Mouse (Mus musculus) liver, adult 2 months (tissue): ENCODE measurements around the gene Aip. TPM values are rescaled to one million over a fixed set of nuclear protein-coding genes. Genes with fewer than 3 reads are reported as not detected.

Experiments
- DNase-seq: peaks from one replicate; pipeline ENCODE4 v3.0.0-alpha.2; 2011; ENCODE audit warnings: low read depth, low spot score; ENCODE audit errors: extremely low read depth
- H3K27ac ChIP-seq: fragments of 200-500 bp; replicated peaks from 2 replicates; pipeline ENCODE4 v1.5.1; 2012; ENCODE audit warnings: low read depth, mild to moderate bottlenecking, control low read depth, inconsistent platforms, low read length; ENCODE audit not compliant: insufficient read depth
- H3K27me3 ChIP-seq: fragments of 200-500 bp; 2 replicates; pipeline ENCODE4 v1.6.1; 2012; ENCODE audit warnings: mild to moderate bottlenecking, moderate library complexity, low read length, inconsistent platforms; ENCODE audit not compliant: control insufficient read depth, insufficient read depth
- H3K36me3 ChIP-seq: fragments of 200-500 bp; 2 replicates; pipeline ENCODE4 v1.6.1; 2012; ENCODE audit warnings: low read length, inconsistent platforms; ENCODE audit not compliant: control insufficient read depth, insufficient read depth
- H3K4me1 ChIP-seq: fragments of 200-500 bp; 2 replicates; pipeline ENCODE4 v1.6.1; 2011; ENCODE audit warnings: low read length; ENCODE audit not compliant: control insufficient read depth, insufficient read depth
- H3K4me3 ChIP-seq: fragments of 200-500 bp; 2 replicates; pipeline ENCODE4 v1.5.1; 2011; ENCODE audit warnings: low read depth, mild to moderate bottlenecking, control low read depth, low read length, moderate library complexity; ENCODE audit not compliant: insufficient read depth
- H3K79me2 ChIP-seq: fragments of 200-500 bp; 2 replicates; pipeline ENCODE4 v1.6.1; 2012; ENCODE audit warnings: inconsistent platforms, mild to moderate bottlenecking, low read length, moderate library complexity; ENCODE audit not compliant: control insufficient read depth, insufficient read depth
- H3K9ac ChIP-seq: fragments of 200-500 bp; 2 replicates; pipeline ENCODE4 v1.6.1; 2012; ENCODE audit warnings: low read depth, mild to moderate bottlenecking, control low read depth, inconsistent platforms, low read length
- CTCF ChIP-seq: fragments of 200-500 bp; IDR thresholded peaks from 2 replicates; pipeline ENCODE4 v1.5.1; 2011; ENCODE audit warnings: low read depth, low read length, control low read depth
- POLR2A ChIP-seq: fragments of 200-500 bp; IDR thresholded peaks from 2 replicates; pipeline ENCODE4 v1.6.1; 2011; ENCODE audit warnings: low read length, control low read depth; ENCODE audit not compliant: insufficient read depth; ENCODE audit errors: extremely low read depth
- WGBS: fragments of 180-500 bp; shearing (Covaris S2); methylation state at CpG from one replicate; pipeline ENCODE4 v1.1.7; 2018; 5-methylcytosine and 5-hydroxymethylcytosine counted together
- polyA plus RNA-seq: library from polyadenylated mRNA; depleted of rRNA; stranded (reverse); fragments of >200 nt; gene quantifications from 2 replicates; pipeline ENCODE4 v1.2.3, GENCODE M21; 2012
- total RNA-seq: library from RNA; depleted of rRNA; stranded (reverse); fragments of >200 nt; gene quantifications from 2 replicates; pipeline ENCODE4 v1.2.3, GENCODE M21; 2014

Gene Aip
- total and polyA plus RNA-seq, 2 experiments = 16.5 to 30.0 TPM

GRCm38 (mm10) chr19:4093772-4094171, 31.9 kb downstream of the Aip start:
- WGBS = 88% methylated on average over 7 of the region's 7 CpGs
- no peaks in the 10 kb centered on the region for H3K79me2 ChIP-seq

GRCm38 (mm10) chr19:4092750-4093149, 32.9 kb downstream of the Aip start:
- no peak overlapping the region for H3K4me3 ChIP-seq
- H3K27me3 ChIP-seq = no peaks in the 10 kb centered on the region
- no peak for DNase-seq
- H3K36me3 ChIP-seq = no peaks in the 10 kb centered on the region
- no peak overlapping the region for H3K9ac ChIP-seq
- no peaks in the 10 kb centered on the region for H3K79me2 ChIP-seq
- WGBS = 92% methylated on average over 3 of the region's 3 CpGs
- H3K27ac ChIP-seq = no peak overlapping the region
- peaks cover 5% of the 10 kb centered on the region; the same call in 1 of the 2 replicates for H3K4me1 ChIP-seq
- TF ChIP-seq POLR2A (no peak), CTCF (no peak)

More at GRCm38 (mm10) chr19:4093772-4094171, 31.9 kb downstream of the Aip start:
- Histone ChIP-seq H3K9ac (no peak overlapping the region), H3K27ac (no peak overlapping the region), H3K4me3 (no peak overlapping the region), H3K36me3 (no peaks in the 10 kb centered on the region), H3K4me1 (peaks cover 15% of the 10 kb centered on the region; the same call in 1 of the 2 replicates), H3K27me3 (no peaks in the 10 kb centered on the region)
- no peak for TF ChIP-seq CTCF
- no peak for TF ChIP-seq POLR2A
- no peak for DNase-seq

- Histone ChIP-seq H3K27me3 (no peaks in the 10 kb centered on the region), H3K4me3 (no peak overlapping the region), H3K9ac (no peak overlapping the region), H3K4me1 (peaks cover 3% of the 10 kb centered on the region; the same call in 1 of the 2 replicates), H3K27ac (no peak overlapping the region), H3K36me3 (no peaks in the 10 kb centered on the region), H3K79me2 (no peaks in the 10 kb centered on the region)
- DNase-seq = no peak
- 58% methylated on average over 2 of the region's 2 CpGs for WGBS
- TF ChIP-seq CTCF (no peak), POLR2A (no peak)
These were observed 34.3 kb downstream of the Aip start for GRCm38 (mm10) chr19:4091383-4091782.

GRCm38 (mm10) chr19:4090446-4090845, 35.2 kb downstream of the Aip start:
- 95% methylated on average over 3 of the region's 3 CpGs for WGBS
- H3K79me2 ChIP-seq = no peaks in the 10 kb centered on the region
- H3K4me3 ChIP-seq = no peak overlapping the region
- no peak for DNase-seq
- H3K27me3 ChIP-seq = no peaks in the 10 kb centered on the region
- no peaks in the 10 kb centered on the region for H3K4me1 ChIP-seq
- no peak overlapping the region for H3K27ac ChIP-seq
- H3K9ac ChIP-seq = no peak overlapping the region
- H3K36me3 ChIP-seq = no peaks in the 10 kb centered on the region
- TF ChIP-seq POLR2A (no peak), CTCF (no peak)

GRCm38 (mm10) chr19:4089128-4089527, 36.5 kb downstream of the Aip start:
- H3K4me1 ChIP-seq = peaks cover 4% of the 10 kb centered on the region; the same call in 1 of the 2 replicates
- H3K27me3 ChIP-seq = no peaks in the 10 kb centered on the region
- no peak overlapping the region for H3K27ac ChIP-seq
- no peak for TF ChIP-seq CTCF
- no peak for TF ChIP-seq POLR2A
- no peak overlapping the region for H3K9ac ChIP-seq
- no peaks in the 10 kb centered on the region for H3K79me2 ChIP-seq
- DNase-seq = no peak
- no peak overlapping the region for H3K4me3 ChIP-seq
- H3K36me3 ChIP-seq = no peaks in the 10 kb centered on the region
- 83% methylated on average over 6 of the region's 6 CpGs for WGBS

- H3K9ac ChIP-seq = no peak overlapping the region
- 67% methylated on average over 5 of the region's 5 CpGs for WGBS
- no peaks in the 10 kb centered on the region for H3K27me3 ChIP-seq
- peaks cover 4% of the 10 kb centered on the region; the same call in 1 of the 2 replicates for H3K4me1 ChIP-seq
- H3K27ac ChIP-seq = no peak overlapping the region
- H3K36me3 ChIP-seq = no peaks in the 10 kb centered on the region
- DNase-seq = no peak
- TF ChIP-seq POLR2A (no peak), CTCF (no peak)
- no peaks in the 10 kb centered on the region for H3K79me2 ChIP-seq
- no peak overlapping the region for H3K4me3 ChIP-seq
These were observed 37.5 kb downstream of the Aip start for GRCm38 (mm10) chr19:4088146-4088545.
